Mouse (Mus musculus) ovary, postnatal 10 days (tissue): Measurements from ENCODE around the gene Pgp.
"Not testable (repeated sequence)": the region's sequence is repeated elsewhere in the genome, so short reads cannot be mapped to it uniquely, and the experiment has no call there.

ENCODE experiments used
- DNase-seq: peaks from one replicate; pipeline ENCODE4 v3.0.0; 2022; ENCODE audit warnings: low spot score

Gene Pgp

DNA sequence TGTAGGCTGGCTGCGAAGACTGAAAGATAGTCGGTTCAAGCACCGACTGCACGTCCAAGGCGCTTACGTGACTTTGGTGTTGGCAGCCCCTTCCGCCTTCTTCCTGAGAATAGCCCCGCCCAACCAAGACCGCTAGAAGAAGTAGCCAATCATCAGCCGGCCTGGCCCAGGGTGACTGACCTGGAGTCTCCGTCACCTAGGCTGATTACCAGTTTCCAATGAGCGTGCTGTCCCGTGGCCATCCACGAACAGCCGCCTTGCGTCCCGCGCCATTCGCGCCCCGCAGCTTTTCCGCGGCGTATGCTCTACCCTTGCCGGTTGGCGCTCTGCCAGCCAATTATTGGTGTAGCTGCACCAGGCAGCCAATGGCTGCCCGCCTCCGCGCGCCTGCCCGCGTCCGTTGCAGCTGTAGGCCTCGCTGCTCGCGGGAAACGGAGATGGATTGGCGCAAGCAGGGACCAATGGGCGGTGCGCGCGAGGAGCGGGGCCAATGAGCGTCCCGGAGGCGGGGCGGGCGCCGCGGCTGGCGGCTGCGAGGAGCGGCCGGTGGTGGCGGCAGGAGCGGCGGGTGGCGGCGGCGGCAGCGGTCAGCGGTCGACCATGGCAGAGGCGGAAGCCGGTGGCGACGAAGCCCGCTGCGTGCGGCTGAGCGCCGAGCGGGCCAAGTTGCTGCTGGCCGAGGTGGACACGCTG lies at the start of gene Pgp, which contains the start of gene E4f1:
Gene Pgp (plus strand): TSS at position 483 of the 693 bp plus-strand sequence.
Gene E4f1 (minus strand): TSS at position 404 of the 693 bp plus-strand sequence.
- DNase-seq = peak; percentile 97

DNA sequence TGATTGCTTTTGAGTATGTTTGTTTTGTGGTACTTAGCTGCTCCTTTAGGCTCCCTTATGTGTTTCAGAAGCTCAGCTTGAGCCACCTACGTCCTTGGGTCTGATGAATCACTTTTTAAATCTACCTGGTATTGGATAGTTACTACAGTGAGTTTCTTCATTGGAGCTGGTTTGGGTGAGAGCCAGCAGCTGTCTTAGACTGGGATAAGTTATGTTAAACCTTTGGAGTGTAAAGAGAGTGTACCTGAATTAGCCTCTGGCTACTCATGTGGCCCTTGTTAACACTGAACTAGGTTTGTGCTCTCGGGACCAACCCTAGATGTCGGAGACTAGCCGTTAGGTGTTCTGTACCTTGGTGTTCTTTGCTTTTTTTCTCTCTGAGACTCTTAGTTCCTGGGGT lies 47.1 kb upstream of the Pgp start:
- DNase-seq = no peak

DNA sequence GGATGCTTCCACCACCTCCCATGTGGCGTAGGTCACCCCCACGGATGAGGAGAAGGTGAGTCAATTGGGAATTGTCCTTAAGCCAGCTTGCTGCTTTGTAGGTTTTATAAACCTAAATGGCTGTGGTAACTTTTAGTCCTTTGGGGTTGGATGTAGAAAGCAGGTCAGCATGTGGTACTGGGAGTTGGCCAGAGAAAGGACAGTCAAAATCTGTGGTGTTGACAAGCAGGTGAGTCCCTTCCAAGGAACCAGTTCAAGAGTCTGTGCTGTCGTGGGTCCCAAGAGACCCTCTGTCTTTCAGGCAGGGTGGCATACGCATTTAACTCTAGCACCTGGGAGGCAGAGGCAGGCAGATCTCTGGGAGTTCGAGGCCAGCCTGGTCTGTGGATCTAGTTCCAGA lies 45.7 kb upstream of the Pgp start:
- no peak for DNase-seq

DNA sequence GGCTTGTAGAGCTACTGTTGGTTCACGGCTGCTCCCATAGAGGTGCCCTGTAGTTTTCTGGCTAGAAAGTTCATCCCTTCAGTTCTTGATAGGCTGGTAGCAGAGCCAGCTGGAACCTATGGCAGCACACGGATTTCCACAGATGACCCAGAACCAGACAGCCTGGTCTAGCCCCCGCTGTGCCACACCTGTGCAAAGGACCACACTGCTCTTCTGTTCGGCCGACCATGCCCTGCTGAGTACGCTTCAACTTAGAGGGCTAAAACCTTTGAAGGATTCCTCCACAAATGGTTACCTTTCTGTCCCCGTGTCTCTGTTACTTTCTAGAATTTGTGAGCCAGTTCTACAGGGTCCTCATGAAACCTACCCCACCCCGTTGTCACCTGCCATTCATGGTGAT lies 44.9 kb upstream of the Pgp start:
- DNase-seq = not testable (repeated sequence)

DNA sequence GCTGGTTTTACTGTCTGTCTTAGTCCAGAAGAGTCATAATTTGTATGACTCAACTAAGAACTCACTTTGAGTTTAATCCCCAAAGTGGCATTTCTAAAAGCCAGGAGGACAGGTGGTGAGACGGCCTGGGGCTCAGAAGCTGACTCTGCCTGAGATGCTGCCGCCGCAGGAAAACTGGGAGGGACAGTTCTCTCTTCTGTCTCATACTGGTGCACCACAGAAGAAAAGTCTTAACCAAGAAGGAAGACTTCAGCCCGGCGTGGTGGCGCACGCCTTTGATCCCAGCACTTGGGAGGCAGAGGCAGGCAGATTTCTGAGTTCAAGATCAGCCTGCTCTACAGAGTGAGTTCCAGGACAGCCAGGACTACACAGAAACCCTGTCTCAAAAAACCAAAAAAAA lies 44.3 kb upstream of the Pgp start:
- DNase-seq = no peak

DNA sequence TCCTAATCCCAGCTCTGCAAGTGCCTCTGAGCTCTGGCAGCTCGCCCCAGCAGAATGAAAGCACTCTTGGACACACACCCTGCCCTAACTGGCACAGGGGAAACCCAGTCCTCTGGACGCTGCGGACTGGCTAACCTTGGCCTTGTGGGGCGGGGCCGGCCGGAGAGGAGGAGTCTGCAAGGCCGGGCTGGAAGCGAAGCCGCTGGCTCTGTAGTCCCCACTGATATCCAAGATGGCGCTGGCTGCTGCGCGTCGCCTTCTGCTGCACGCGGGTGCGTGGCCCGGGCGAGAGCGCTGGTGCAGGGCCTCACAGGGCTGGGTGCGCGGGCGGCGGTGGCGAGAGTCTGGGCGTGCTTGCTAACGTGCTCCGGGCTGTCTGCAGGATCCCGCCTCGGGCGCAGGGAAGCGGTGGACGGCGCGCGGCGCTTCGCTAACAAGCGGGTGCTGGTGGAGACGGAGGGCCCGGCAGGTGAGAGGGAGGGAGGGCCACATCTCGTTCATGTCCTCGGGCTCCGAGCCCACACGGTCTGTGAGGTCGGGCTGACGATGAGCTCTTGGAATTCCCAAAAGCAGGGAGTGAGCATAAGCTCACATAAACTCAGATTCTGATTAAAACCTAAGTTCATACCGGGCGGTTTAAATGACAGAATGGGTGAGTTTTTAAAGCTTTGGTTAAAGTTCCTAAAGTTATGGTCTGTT lies 43.6 kb upstream of the Pgp start, which contains the start of gene Eci1:
Gene Eci1 (plus strand): TSS at position 171 of the 699 bp plus-strand sequence.
- peak; percentile 82 for DNase-seq

DNA sequence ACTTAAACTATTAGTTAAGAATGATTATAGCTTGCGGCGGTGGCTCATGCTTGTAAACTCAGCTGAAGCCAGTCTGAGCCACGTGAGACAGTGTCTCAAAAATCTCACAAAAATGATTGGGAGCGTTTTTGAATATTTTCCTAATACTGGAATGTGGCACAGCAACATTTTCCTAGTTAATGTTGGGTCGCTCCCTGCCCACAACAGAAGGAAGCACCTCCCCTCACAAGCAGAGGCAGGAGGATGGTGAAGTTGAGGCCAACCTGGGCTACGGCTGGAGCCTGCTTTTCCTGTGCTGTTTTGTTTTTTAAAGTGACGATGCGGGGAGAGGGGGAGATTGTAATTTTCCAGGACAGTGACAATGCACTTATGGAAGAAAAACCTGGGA lies 43.0 kb upstream of the Pgp start:
- DNase-seq = no peak

DNA sequence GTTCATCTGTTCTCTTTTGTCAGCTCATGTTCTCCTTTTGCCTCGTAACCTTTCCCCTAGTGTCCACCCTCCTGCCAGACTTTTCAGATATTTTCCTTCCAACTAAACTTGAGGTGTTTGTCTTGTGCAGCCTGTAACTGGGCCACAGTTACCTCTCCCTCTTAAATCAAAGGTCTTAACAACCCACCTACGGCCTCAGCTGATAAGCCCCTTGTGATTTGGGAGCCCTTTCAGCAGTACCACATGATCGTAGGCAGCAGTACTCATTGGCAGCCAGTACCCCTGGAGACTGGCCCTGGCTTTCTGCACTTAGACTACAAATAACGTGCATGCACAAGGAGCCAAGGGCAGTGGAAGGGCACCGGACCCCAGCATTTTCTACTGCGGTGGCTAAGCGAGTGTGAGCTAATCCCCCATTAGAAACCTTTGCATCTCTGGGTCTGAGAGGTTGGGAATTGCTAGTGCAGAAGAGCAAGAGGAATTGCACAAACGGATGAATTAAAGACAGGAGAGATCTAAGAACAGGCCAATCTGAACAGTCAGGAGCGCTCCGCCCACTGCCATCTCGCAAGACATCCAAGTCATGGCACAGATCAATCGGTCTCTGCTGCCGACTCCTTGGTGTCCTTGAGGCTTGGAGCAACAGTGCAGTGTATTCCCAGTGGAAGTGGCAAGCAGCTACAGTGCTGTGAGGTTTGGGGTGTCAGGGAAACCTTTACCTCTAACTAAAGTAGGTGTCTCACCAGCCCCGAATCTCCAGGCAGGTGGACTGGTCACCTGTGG lies 40.8 kb upstream of the Pgp start:
- DNase-seq = no peak

DNA sequence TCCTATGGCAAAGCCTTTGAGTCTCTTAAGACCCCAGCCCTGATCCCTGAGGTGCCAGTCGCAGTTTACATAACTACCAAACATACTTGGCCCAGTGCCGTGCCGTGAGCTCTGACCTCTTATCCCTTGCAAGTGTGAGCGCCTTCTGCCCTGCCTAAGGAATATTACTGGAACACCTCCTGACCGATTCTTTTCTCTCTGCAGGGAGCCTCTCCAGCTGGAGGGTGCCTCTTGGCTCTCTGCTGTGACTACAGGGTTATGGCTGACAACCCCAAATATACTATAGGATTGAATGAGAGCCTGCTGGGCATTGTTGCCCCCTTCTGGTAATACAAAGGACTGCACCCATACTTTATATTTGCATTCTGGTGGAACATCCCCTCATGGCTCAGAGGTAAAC lies 33.2 kb upstream of the Pgp start:
- no peak for DNase-seq

DNA sequence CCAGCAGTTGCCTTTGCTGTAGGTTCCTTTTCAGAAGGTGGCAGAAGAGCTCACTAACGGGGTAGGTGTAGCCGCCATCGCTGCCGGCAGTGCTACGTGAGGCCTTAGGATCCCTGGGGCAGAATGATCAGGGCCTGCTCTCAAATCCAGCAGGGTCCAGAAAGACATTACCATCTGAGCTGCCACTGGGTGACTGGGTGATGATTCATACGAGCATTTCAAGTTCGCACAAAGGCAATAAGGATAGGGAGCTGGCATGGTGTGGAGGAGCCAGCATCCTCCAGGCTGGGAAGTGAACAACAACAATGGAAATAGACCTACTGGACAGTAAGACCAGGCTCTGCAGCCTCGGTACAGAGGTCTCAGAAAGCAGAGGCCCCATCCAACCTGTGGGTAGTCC lies 29.8 kb upstream of the Pgp start:
- no peak for DNase-seq

DNA sequence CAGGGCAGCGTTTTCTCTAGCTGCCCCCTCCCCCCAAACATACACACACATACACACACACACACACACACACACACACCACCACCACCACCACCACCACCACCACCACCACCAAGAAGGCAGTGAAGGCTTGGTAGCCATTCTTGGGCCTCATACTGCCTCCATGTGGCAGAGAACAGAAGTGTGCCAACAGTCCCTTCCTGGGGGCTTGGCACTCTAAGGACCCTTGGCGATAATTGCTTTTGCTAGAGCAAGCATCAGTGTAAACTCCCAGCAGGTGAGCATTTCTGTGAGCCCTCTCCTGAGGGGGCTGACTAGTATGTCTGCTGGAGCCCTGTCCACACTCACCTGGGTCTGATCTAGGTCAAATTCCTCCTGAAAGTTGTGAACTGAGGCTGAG lies 29.0 kb upstream of the Pgp start:
- no peak for DNase-seq

DNA sequence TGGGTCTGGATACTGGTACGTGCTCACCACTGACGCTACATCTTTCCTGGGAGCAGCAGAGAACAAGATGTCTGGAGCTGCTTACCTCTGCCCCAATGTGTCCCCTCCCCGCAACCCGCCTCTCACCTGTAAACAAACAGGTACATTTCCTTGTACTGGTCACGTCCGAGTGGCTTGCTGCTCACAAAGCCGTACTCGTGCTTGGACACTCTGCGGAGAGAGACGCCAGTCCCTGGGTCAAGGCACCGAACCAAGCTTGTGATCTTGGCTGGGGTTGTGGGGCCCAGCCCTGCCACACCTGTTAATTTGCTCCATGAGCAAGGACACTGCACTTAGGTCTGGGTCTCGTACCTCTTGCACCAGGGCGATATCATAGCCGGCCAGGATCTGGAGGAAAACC lies 28.1 kb upstream of the Pgp start:
- DNase-seq = no peak

DNA sequence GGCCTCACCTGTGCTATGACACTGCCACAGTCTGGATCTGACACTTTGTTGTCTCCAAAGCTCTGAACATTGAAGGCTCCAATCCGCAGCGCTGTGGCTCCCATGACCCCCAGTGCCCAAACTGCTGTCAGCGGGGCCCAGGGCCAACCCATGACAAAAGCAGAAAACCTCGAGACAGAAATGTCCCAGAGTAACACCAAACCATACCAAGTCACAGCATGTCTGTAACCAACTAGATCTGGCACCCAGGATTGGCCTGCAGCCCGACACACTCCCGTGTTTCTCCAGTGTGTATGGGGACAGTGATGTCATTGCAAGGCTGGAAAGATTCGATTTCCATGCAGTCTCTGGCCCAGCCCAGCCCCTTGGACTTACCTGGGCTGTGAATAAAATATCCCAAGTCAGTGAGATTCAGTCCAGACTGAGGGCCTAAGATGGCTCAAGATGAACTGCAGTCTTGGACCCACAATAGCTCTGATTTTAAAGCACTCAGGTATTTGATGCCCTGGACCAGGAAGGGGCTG lies 27.5 kb upstream of the Pgp start, which contains the start of gene Dnase1l2:
Gene Dnase1l2 (minus strand): TSS at position 474 of the 524 bp plus-strand sequence.
- no peak for DNase-seq

DNA sequence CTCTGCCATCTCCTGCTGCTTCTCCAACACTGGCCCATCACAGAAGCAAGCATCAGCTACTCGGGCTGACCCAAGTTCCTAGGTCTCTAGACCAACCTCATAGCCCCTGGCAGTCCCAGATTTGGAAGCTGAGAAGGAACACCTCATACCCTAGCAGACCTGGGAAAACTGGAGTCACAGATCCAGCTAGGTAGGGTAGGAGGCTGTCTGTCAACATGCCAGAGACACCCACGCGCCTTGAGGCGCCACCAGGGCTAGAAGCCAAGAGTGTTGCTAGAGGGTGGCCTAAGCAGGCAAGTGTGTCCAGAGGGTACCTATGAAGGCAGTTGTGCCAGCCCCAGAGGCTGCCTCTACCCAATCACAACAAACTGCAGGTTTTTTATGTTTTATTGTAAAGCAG lies 26.8 kb upstream of the Pgp start:
- no peak for DNase-seq

DNA sequence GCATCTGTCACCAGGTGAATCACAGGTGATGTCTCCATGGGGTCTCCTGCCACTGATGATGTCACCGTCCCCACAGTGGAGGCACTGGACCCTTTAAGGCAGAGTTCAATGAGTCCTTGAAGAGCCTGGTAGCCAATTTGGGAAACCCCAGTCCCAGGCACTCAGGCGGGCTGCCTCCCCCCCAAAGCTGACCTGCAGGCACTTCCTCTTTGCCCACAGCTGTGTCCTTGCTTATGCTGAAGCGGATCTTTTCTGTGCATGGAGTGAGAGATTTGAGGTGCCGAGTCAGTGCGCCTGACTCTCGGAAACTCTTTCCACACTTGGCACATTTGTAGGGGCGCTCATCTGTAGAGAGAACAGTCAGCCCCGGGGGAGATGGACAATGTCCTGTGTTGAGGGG lies 23.6 kb upstream of the Pgp start:
- DNase-seq = no peak

DNA sequence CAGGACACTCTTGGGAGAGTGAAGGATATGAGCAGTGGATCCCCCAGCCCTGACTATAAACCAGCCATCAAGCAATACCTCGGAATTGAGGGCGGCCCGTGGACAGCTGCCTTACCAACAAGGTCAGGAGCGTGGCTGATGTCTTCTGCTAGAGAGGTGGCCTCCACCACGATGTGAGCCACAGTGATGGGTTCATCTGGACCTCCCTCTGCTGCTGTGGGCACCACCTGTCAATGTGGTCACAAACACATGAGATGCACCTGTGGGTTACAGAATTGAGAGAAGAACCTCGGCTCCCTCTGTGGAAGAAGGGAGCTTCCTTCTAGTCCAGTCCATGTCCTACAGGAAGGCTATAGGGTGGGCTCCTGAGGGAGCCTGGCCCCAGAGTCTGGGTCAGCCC lies 20.7 kb upstream of the Pgp start:
- DNase-seq = no peak

DNA sequence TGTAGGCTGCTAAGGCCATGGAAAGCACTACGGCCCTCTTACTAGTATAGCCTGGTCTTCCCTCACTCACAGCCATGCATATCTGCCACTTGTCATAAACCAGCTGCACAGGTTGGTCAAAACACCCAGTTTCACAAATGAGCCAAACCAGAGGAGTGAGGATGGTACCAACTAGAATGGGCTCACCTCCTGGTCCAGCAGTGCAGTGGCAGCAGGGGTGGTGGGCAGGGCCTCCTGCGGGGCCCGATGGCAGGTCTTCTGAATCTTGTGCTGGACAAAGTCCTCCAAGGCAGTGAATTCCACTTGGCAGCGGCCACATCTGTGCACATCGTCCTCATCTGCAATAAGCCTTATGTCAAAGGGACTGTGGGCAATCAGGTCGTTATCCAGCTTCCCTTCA lies 19.0 kb upstream of the Pgp start:
- DNase-seq = no peak

DNA sequence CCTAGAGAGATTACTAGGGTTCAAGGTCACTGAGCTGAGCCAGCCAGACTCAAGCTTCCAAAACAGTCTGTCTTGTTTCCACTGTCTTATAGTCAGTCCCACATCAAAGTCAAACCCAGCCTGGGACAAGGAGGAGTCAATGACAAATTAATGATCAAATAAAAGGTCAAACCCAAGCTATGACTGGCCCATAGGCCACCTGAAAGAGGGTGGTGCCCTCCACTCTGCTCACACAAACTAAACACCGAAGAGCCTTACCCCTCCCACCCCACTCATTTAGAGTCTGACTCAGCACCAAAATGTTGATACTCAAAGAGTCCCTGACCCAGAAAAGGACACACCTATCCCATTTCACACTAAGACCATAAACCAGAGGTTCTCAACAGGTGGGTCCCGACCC lies 16.8 kb upstream of the Pgp start:
- DNase-seq = no peak

DNA sequence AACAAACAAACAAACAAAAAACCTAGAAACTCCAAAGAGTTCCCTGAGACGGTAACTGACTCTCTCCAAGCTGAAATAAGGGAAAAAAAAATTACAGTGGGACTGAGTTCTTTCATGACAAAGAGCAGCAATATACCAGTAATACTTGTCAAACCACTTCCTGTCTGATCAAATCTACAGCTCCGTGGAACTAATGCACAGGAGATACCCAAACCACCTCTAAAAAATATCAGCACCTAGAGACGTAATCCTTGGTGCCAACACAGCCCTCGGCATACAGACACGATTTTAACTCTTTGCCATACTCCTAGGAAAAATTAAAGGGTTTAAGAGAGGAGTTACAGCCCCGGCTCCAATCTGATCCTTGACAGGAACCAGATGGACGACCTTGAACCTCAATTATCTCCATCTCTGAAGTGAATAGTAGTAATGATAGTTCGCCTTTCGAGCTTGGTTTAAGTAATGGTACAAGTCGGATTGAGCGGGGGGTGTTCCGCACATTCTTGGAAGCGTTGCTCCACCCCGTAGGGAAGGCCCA lies 15.9 kb upstream of the Pgp start:
- no peak for DNase-seq

DNA sequence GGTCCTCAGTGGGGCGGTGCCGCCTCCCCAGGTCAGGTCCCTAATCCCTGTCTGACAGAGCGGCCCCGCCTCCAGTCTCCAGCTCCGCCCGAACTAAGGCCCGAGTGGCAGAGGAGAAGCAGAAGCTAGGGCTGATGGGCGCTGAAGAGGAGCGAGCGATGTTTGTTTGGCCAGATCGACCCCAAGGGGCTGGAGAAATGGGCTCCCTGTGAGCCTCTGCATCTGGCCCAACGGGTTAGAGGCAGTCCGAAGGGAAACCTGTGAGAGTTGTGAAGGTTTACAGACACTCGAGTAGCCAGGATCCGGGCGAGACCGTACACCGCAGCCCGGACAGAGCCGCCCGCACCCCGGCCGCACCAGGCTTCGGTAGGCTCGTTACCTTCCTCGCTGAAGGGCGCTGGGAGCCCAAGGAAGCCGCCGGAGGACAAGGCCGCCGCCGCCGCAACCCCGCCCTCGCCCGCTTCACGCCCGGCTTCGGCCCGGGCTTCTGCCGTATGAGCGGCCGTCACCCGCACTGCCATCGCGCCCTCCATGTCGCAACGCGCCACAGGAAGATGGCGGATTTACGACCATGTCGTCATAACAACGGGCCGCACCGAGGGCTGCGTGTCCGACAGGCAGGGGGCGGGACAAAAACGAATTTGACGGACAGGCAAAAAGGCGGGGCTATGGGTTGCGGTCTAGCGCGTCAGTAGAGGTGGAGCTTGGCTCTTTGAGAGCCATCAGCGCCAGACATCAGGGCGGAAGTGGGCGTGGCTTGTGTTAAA lies 15.3 kb upstream of the Pgp start:
- DNase-seq = peak; percentile 90

DNA sequence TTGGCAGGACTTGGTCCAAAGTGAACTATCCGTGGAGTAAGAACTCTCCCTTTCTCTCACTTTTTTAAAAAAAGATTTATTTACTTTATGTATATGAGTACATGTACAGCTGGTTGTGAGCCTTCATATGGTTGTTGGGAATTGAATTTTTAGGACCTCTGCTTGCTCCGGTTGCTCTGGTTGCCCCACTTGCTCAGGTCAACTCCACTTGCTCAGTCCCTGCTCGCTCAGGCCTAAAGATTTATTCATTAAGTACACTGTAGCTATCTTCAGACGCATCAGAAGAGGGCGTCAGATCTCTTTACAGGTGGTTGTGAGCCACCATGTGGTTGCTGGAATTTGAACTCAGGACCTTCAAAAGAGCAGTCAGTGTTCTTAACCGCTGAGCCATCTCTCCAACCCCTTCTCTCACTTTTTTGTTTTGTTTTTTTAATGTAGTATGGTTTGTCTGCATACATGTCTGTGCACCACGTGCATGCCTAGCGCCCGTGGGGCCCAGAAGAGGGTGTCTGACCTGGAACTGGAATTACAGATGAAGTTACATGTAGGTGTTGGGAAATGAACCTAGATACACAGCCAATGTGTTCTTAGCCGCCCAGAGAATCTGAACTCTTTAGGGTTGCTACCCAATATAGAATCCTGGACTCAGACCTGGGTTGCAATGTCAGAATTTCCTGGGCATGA lies 14.5 kb upstream of the Pgp start:
- DNase-seq = not testable (repeated sequence)
